Mouse (Mus musculus): Measurements from ENCODE around the gene Gm9045.

DNA sequence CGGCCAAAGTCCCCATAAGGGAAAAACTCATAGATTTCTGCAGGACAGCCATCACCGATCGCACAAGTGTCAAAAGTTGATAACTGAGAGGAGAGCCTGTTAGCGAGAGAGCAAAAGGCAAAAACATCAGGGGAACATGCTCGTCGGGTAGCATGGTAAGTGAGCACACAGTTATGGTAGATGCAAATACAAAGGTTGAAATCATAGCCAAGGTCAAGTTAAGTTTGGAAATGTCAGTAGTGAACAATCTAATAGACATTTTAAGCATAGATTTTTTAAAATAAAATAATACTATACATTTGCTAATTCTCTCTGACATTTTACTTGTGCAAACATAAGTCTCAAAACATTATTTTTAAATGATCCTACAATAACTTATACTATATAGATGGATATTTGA is 42.7 kb downstream of the Gm9045 start, which contains the start of gene Iltifb:
- TF ChIP-seq CTCF (IDR thresholded peaks at IDR 0.05 in 2 of 3, conservative IDR thresholded peaks at IDR 0.05 in 1 of 3; ENCODE audit: control insufficient read depth in 1 of 3, insufficient read depth in 1 of 3, low read depth in 2 of 3, low read length in 3 of 3, poor library complexity in 1 of 3, severe bottlenecking in 1 of 3) = no peak
- no peak for TF ChIP-seq POLR2A (IDR thresholded peaks at IDR 0.05; ENCODE audit: control insufficient read depth in 1 of 2, insufficient read depth in 1 of 2, low read depth in 1 of 2, low read length in 2 of 2, poor library complexity in 1 of 2)
- TF ChIP-seq EP300 (IDR thresholded peaks at IDR 0.05; ENCODE audit: low read depth in 1 of 2, low read length in 2 of 2) = no peak
- TF ChIP-seq GABPA (IDR thresholded peaks at IDR 0.05; ENCODE audit: low read depth, low read length) = no peak
- no peak for TF ChIP-seq ZC3H11A (IDR thresholded peaks at IDR 0.05; ENCODE audit: low read depth, low read length)
- TF ChIP-seq BHLHE40 (IDR thresholded peaks at IDR 0.05; ENCODE audit: borderline replicate concordance, low read depth, low read length) = no peak
- no peak for TF ChIP-seq MAFK (IDR thresholded peaks at IDR 0.05; ENCODE audit: borderline replicate concordance, low read depth, low read length)
- no peak for TF ChIP-seq RAD21 (IDR thresholded peaks at IDR 0.05; ENCODE audit: low read depth, low read length)
- no peak for TF ChIP-seq GATA1 (IDR thresholded peaks at IDR 0.05; ENCODE audit: low read depth, low read length)

All from MEL (cell line).